Mouse (Mus musculus) liver, postnatal 0 days (tissue): ENCODE results near the gene Fam189a1. TPM values are rescaled to one million over a fixed set of nuclear protein-coding genes. Genes with fewer than 3 reads are reported as not detected.

Experiments used
- ATAC-seq: fragments of 200-750 bp; cut with Nextera tagmentation; 2 replicates; pipeline ENCODE4 v1.8.0; 2017; ENCODE audit warnings: mild to moderate bottlenecking, moderate library complexity
- DNase-seq: peaks from one replicate; pipeline ENCODE4 v3.0.0-alpha.2; 2016
- H3K27ac ChIP-seq: fragments of 300-500 bp; sonication (generic); 2 replicates; pipeline ENCODE4 v1.5.1; 2014; ENCODE audit warnings: antibody characterized with exemption, moderate library complexity, mild to moderate bottlenecking, low read depth
- H3K27me3 ChIP-seq: fragments of 300-500 bp; sonication (generic); 2 replicates; pipeline ENCODE4 v1.6.1; 2014; ENCODE audit warnings: low read length, control low read depth, mixed read lengths; ENCODE audit not compliant: insufficient read depth
- H3K36me3 ChIP-seq: fragments of 300-500 bp; sonication (generic); replicated peaks from 2 replicates; pipeline ENCODE4 v1.6.1; 2014; ENCODE audit warnings: mild to moderate bottlenecking, control low read depth, low read length, moderate library complexity, mixed read lengths; ENCODE audit not compliant: insufficient read depth
- H3K4me1 ChIP-seq: fragments of 300-500 bp; sonication (generic); 2 replicates; pipeline ENCODE4 v1.6.1; 2014; ENCODE audit warnings: antibody characterized with exemption, mild to moderate bottlenecking, control low read depth; ENCODE audit not compliant: insufficient read depth
- H3K4me2 ChIP-seq: fragments of 300-500 bp; sonication (generic); 2 replicates; pipeline ENCODE4 v1.6.1; 2014; ENCODE audit warnings: low read depth, mild to moderate bottlenecking, low read length, moderate library complexity, mixed read lengths
- H3K4me3 ChIP-seq: fragments of 300-500 bp; sonication (generic); 2 replicates; pipeline ENCODE4 v1.5.1; 2014; ENCODE audit warnings: low read depth, low read length
- H3K9ac ChIP-seq: fragments of 300-500 bp; sonication (generic); replicated peaks from 2 replicates; pipeline ENCODE4 v1.6.1; 2014; ENCODE audit warnings: mild to moderate bottlenecking, moderate library complexity
- H3K9me3 ChIP-seq: fragments of 300-500 bp; sonication (generic); 2 replicates; pipeline ENCODE4 v1.6.1; 2016; ENCODE audit warnings: mild to moderate bottlenecking, control low read depth, low read length, mixed read lengths
- CTCF ChIP-seq: sonication (generic); IDR thresholded peaks from 2 replicates; pipeline ENCODE4 v1.5.1; 2016; ENCODE audit warnings: antibody characterized with exemption, low read depth
- EP300 ChIP-seq: IDR thresholded peaks from 2 replicates; pipeline ENCODE4 v1.6.1; 2016; ENCODE audit warnings: antibody characterized with exemption, low read depth, mild to moderate bottlenecking
- WGBS: fragments of 180-500 bp; shearing (Covaris S2); extraction: QIAGEN DNeasy Blood & Tissue Kit; methylation state at CpG from one replicate; pipeline ENCODE4 v1.1.7; 2014; ENCODE audit not compliant: insufficient replicate concordance; 5-methylcytosine and 5-hydroxymethylcytosine counted together
- polyA plus RNA-seq: library from polyadenylated mRNA; unstranded; fragments of >200 nt; fragmentation: Nextera tagmentation; extraction: Ambion mirVana; gene quantifications from 2 replicates; pipeline ENCODE4 v1.2.1, GENCODE M21; 2015

Fam189a1 gene
- polyA plus RNA-seq, 1 experiment from 2014 or later, result 0.36 TPM

DNA sequence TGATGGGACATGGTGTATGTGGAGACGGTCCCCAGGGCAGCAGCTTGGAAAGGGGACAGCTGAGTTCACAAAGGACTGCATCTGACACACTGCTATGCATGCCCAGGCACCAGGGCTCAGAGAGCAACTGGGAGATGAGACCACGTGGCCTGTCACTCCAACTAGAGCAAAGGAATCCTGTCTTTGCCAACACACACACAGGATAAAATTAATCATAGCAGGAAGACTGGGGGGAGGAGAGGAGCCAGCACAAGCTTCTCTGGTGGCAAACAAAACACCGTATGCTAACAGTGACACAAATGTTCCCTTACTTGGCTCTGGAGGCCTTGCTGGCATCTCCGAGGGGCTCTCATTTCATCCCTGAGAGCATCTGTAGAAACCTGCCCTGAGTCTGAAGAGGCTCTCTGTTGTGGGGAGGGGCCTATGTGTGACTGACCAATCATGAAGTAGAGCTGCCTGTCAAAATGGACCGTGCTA lies 60.7 kb downstream of the Fam189a1 start:
- no peak overlapping the region for H3K27ac ChIP-seq
- no peaks in the 10 kb centered on the region for H3K9me3 ChIP-seq
- H3K4me1 ChIP-seq, result no peaks in the 10 kb centered on the region
- no peaks in the 10 kb centered on the region for H3K27me3 ChIP-seq
- WGBS, result 51% methylated on average over 5 of the region's 5 CpGs
- TF ChIP-seq EP300 (no peak), CTCF (no peak)
- H3K4me2 ChIP-seq, result no peak overlapping the region
- no peaks in the 10 kb centered on the region for H3K36me3 ChIP-seq
- DNase-seq (no peak), ATAC-seq (no peak)
- H3K9ac ChIP-seq, result no peak overlapping the region
- H3K4me3 ChIP-seq, result no peak overlapping the region

DNA sequence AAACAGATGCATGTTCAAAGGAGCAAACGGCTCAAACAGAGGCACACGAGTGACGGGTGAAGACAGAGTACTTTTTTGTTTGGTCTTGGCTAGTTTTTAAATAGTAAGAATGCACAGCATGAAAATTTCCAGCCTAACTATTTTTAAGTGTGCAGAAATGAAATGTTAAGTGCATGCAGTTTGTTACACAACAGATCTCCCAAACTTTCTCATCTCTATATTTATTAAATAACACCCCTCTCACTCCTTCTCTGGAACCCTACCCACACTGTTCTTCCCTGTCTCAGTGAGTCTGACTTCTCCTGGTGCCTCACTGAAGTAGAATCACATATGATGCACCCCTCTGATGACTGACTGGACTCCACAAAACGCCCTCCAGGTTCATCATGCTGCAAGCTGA lies 63.1 kb downstream of the Fam189a1 start:
- Histone ChIP-seq H3K27ac (no peak overlapping the region), H3K4me2 (no peak overlapping the region), H3K4me1 (no peaks in the 10 kb centered on the region), H3K4me3 (no peak overlapping the region), H3K36me3 (no peaks in the 10 kb centered on the region), H3K27me3 (no peaks in the 10 kb centered on the region), H3K9me3 (no peaks in the 10 kb centered on the region), H3K9ac (no peak overlapping the region)
- TF ChIP-seq EP300, result no peak
- ATAC-seq (no peak), DNase-seq (no peak)
- 75% methylated on average over 4 of the region's 4 CpGs for whole genome bisulfite sequencing

DNA sequence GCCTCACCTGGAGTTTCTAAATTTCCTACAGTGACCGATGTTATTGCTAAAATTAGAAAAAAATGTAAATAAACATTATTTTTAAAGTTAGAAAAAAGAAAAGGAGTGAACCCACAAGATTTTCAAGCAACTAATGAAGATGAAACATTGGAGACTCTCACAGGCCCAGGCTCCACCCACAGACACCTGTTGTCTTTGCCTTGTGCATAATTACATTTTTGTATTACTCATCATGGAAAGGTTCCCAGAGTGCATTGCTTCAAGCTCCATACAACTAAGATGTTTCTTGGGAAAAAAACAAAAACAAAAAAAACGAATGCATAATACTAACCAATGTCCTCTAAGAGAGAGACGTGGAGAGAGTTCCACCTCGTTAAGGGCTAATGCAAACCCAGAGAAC lies 64.9 kb downstream of the Fam189a1 start:
- Histone ChIP-seq H3K27me3 (no peaks in the 10 kb centered on the region), H3K36me3 (no peaks in the 10 kb centered on the region), H3K4me3 (no peak overlapping the region), H3K27ac (no peak overlapping the region), H3K4me2 (no peak overlapping the region), H3K9ac (no peak overlapping the region), H3K9me3 (no peaks in the 10 kb centered on the region), H3K4me1 (no peaks in the 10 kb centered on the region)
- DNase-seq (no peak), ATAC-seq (no peak)
- TF ChIP-seq CTCF, result no peak
- no peak for TF ChIP-seq EP300
- WGBS, result 66% methylated on average over 4 of the region's 4 CpGs

- TF ChIP-seq CTCF (no peak), EP300 (no peak)
- WGBS, result 44% methylated on average over 6 of the region's 6 CpGs
Measured at GRCm38 (mm10) chr7:65085972-65086371, 70.4 kb downstream of the Fam189a1 start.

GRCm38 (mm10) chr7:65082778-65083091 lies 73.6 kb downstream of the Fam189a1 start:
- ATAC-seq, result no peak
- H3K4me3 ChIP-seq, result no peak overlapping the region

More at GRCm38 (mm10) chr7:65085972-65086371, 70.4 kb downstream of the Fam189a1 start:
- Histone ChIP-seq H3K36me3 (no peaks in the 10 kb centered on the region), H3K9ac (no peak overlapping the region), H3K4me2 (no peak overlapping the region), H3K27me3 (no peaks in the 10 kb centered on the region), H3K4me3 (no peak overlapping the region), H3K27ac (no peak overlapping the region), H3K4me1 (no peaks in the 10 kb centered on the region), H3K9me3 (no peaks in the 10 kb centered on the region)
- DNase-seq (no peak), ATAC-seq (no peak)

GRCm38 (mm10) chr7:65081979-65082777 lies 74.2 kb downstream of the Fam189a1 start:
- TF ChIP-seq EP300, result no peak
- no peak for TF ChIP-seq CTCF
- 43% methylated on average over 6 of the region's 6 CpGs for WGBS
- no peaks in the 10 kb centered on the region for H3K4me1 ChIP-seq

More at GRCm38 (mm10) chr7:65082778-65083091, 73.6 kb downstream of the Fam189a1 start:
- no peak overlapping the region for H3K9ac ChIP-seq
- DNase-seq, result no peak
- 39% methylated on average over 3 of the region's 3 CpGs for WGBS
- H3K36me3 ChIP-seq, result no peaks in the 10 kb centered on the region
- no peak overlapping the region for H3K4me2 ChIP-seq
- no peak for TF ChIP-seq EP300
- TF ChIP-seq CTCF, result no peak
- no peak overlapping the region for H3K27ac ChIP-seq
- no peaks in the 10 kb centered on the region for H3K9me3 ChIP-seq
- no peaks in the 10 kb centered on the region for H3K27me3 ChIP-seq
- no peaks in the 10 kb centered on the region for H3K4me1 ChIP-seq

More at GRCm38 (mm10) chr7:65081979-65082777, 74.2 kb downstream of the Fam189a1 start:
- no peak for ATAC-seq
- no peaks in the 10 kb centered on the region for H3K36me3 ChIP-seq
- no peak for DNase-seq
- H3K4me2 ChIP-seq, result no peak overlapping the region
- H3K4me3 ChIP-seq, result no peak overlapping the region
- no peak overlapping the region for H3K27ac ChIP-seq
- no peak overlapping the region for H3K9ac ChIP-seq
- H3K27me3 ChIP-seq, result no peaks in the 10 kb centered on the region
- H3K9me3 ChIP-seq, result no peaks in the 10 kb centered on the region
